Mouse (Mus musculus) adrenal gland, adult 8-10 months (tissue): Measurements from ENCODE around the gene Ndufaf3. TPM values are rescaled to one million over a fixed set of nuclear protein-coding genes. Genes with fewer than 3 reads are reported as not detected.

Source experiments
- DNase-seq: peaks from one replicate; pipeline ENCODE4 v3.0.0; 2022
- total RNA-seq, 4 experiments: library from RNA; stranded (reverse); gene quantifications; 2 replicates each; pipeline ENCODE4 v1.2.4; 2022

The Ndufaf3 gene
- total RNA-seq, 4 experiments from 2014 or later = 60.1 to 76.1 (median 70.8) TPM

GRCm38 (mm10) chr9:108572321-108572720 lies 5.1 kb upstream of the Ndufaf3 start:
- DNase-seq = no peak

- no peak for DNase-seq
Observed at GRCm38 (mm10) chr9:108571401-108571973, 4.3 kb upstream of the Ndufaf3 start.

- DNase-seq = peak; percentile 58
Observed at GRCm38 (mm10) chr9:108570207-108570896, 3.1 kb upstream of the Ndufaf3 start.

GRCm38 (mm10) chr9:108569381-108570206 lies 2.4 kb upstream of the Ndufaf3 start, which contains the start of gene Dalrd3:
Dalrd3 (plus strand) TSS chr9:108569886.
- peak; percentile 93 for DNase-seq

- no peak for DNase-seq
Observed at GRCm38 (mm10) chr9:108568511-108568921, 1.3 kb upstream of the Ndufaf3 start.

- DNase-seq = no peak
Observed at GRCm38 (mm10) chr9:108567931-108568419, 741 bp upstream of the Ndufaf3 start.

- no peak for DNase-seq
Observed at GRCm38 (mm10) chr9:108565881-108566814, 1.1 kb downstream of the Ndufaf3 start.

GRCm38 (mm10) chr9:108564131-108564530 lies 3.1 kb downstream of the Ndufaf3 start:
- DNase-seq = no peak

GRCm38 (mm10) chr9:108563671-108564070 lies 3.6 kb downstream of the Ndufaf3 start:
- DNase-seq = no peak

GRCm38 (mm10) chr9:108560227-108560841 lies 6.9 kb downstream of the Ndufaf3 start, which contains the start of gene Impdh2:
Impdh2 (plus strand) TSS chr9:108560286.
- DNase-seq = peak; percentile 94

- DNase-seq = no peak
Observed at GRCm38 (mm10) chr9:108559169-108559568, 8.1 kb downstream of the Ndufaf3 start.

GRCm38 (mm10) chr9:108546875-108547274 lies 20.4 kb downstream of the Ndufaf3 start:
- DNase-seq = no peak

GRCm38 (mm10) chr9:108545986-108546385 lies 21.2 kb downstream of the Ndufaf3 start:
- no peak for DNase-seq

GRCm38 (mm10) chr9:108540846-108541245 lies 26.4 kb downstream of the Ndufaf3 start:
- no peak for DNase-seq

- DNase-seq = no peak
Observed at GRCm38 (mm10) chr9:108531496-108531895, 35.7 kb downstream of the Ndufaf3 start.

GRCm38 (mm10) chr9:108530954-108531353 lies 36.3 kb downstream of the Ndufaf3 start:
- DNase-seq = no peak

- DNase-seq = no peak
Observed at GRCm38 (mm10) chr9:108525400-108525799, 41.8 kb downstream of the Ndufaf3 start.

GRCm38 (mm10) chr9:108523341-108523740 lies 43.9 kb downstream of the Ndufaf3 start:
- no peak for DNase-seq

GRCm38 (mm10) chr9:108521604-108522003 lies 45.6 kb downstream of the Ndufaf3 start:
- DNase-seq = no peak

GRCm38 (mm10) chr9:108517931-108518332 lies 49.3 kb downstream of the Ndufaf3 start:
- DNase-seq = no peak

- DNase-seq = peak; percentile 70
Observed at GRCm38 (mm10) chr9:108517253-108517930, 49.8 kb downstream of the Ndufaf3 start.
